11 mouse cellular contexts compared by ENCODE assay signal in the genomic region with DNA sequence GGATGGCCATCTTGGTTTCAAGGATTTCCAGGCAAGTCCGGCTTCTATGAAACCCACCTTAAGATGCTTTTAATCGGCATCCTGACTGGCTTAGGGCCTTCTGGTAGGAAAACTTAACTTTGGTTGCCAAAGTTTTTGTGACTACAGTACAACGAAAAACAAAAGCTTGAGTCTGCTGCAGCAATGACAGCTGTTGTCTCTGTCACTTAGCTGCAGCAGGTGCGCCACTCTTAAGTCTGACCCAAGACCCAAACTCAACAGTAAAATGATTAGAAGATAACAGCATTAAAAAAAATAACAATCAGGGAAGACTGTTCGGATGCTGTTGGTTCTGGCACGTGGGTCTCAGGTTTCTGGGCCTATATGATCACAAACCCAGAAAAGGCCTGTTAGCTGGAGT. TPM values are rescaled to one million over a fixed set of nuclear protein-coding genes. Genes with fewer than 3 reads are reported as not detected.
A peak's percentile ranks its signal among the peaks of the same experiment; 100 is the strongest.
DNase-seq lines count a peak whose midpoint lies in the region; ATAC-seq and TF ChIP-seq lines count a peak whose summit lies in the region.
"Had no signal": no experiment of that assay in that cellular context is flagged by ENCODE, and none has a peak within 500 bp of the region (broad histone marks: within the 10 kb centered on the region; RNA-seq: fewer than 3 reads in every experiment).

No protein-coding gene starts in this region.

- no peak for TF ChIP-seq CTCF in E14TG2a.4 (conservative IDR thresholded peaks at IDR 0.05; ENCODE audit: low read length)

- intact Hi-C loops in heart, postnatal 14 days (cut with DNase I): no loop called here

- peak overlapping the region; percentile 75 for H3K9ac ChIP-seq in heart, embryonic 13.5 days
- H3K9ac ChIP-seq in forebrain, embryonic 15.5 days (replicated peaks): no peak overlapping the region; the same call in 1 of the 2 replicates
- no peak overlapping the region for H3K9ac ChIP-seq in liver, embryonic 15.5 days

- peaks cover 39% of the 10 kb centered on the region for H3K36me3 ChIP-seq in heart, embryonic 13.5 days
- peaks cover 49% of the 10 kb centered on the region for H3K36me3 ChIP-seq in E14TG2a.4 (ENCODE audit: insufficient read depth, low read length)
- H3K36me3 ChIP-seq in forebrain, embryonic 15.5 days: no peaks in the 10 kb centered on the region
- H3K36me3 ChIP-seq in liver, embryonic 15.5 days (replicated peaks): peaks cover 5% of the 10 kb centered on the region; the same call in 1 of the 2 replicates

- peak overlapping the region; percentile 97 for H3K27ac ChIP-seq in heart, embryonic 13.5 days (replicated peaks)
- H3K27ac ChIP-seq in forebrain, embryonic 15.5 days (replicated peaks): peak overlapping the region; percentile 46; the same call in 1 of the 2 replicates
- H3K27ac ChIP-seq in liver, embryonic 15.5 days (replicated peaks): peak overlapping the region; percentile 67

- no peak for DNase-seq in heart, postnatal 14 days
- DNase-seq in layer of hippocampus, postnatal 36 days: no peak
- DNase-seq in adrenal gland, postnatal 25 days: no peak
- DNase-seq in Muller cell, postnatal 12 days (ENCODE audit: inconsistent ontology term): no peak
- DNase-seq: B cell, adult 2 months; cerebellum, adult 2 months; gastrocnemius, postnatal 14 days had no signal

- ATAC-seq in heart, embryonic 13.5 days (ENCODE audit: extremely low read depth, insufficient number of reproducible peaks, low FRiP score, low TSS enrichment): no peak
- no peak for ATAC-seq in forebrain, embryonic 15.5 days (replicated peaks)
- ATAC-seq in liver, embryonic 15.5 days (ENCODE audit: insufficient read depth): no peak

- peaks cover 42% of the 10 kb centered on the region for H3K4me1 ChIP-seq in heart, embryonic 13.5 days
- H3K4me1 ChIP-seq in E14TG2a.4 (replicated peaks; ENCODE audit: low read depth, low read length): peaks cover 51% of the 10 kb centered on the region
- H3K4me1 ChIP-seq in forebrain, embryonic 15.5 days: peaks cover 40% of the 10 kb centered on the region
- peaks cover 47% of the 10 kb centered on the region for H3K4me1 ChIP-seq in liver, embryonic 15.5 days (replicated peaks)

- no peaks in the 10 kb centered on the region for H3K27me3 ChIP-seq in heart, embryonic 13.5 days (replicated peaks)
- no peaks in the 10 kb centered on the region for H3K27me3 ChIP-seq in E14TG2a.4 (ENCODE audit: insufficient read depth, low read length)
- H3K27me3 ChIP-seq in forebrain, embryonic 15.5 days: no peaks in the 10 kb centered on the region
- no peaks in the 10 kb centered on the region; the same call in 1 of the 2 replicates for H3K27me3 ChIP-seq in liver, embryonic 15.5 days

- 61% methylated on average over 6 of the region's 6 CpGs for WGBS in heart, embryonic 13.5 days
- WGBS in forebrain, embryonic 15.5 days: 58% methylated on average over 6 of the region's 6 CpGs
- WGBS in liver, embryonic 15.5 days (ENCODE audit: insufficient replicate concordance): 59% methylated on average over 6 of the region's 6 CpGs

- H3K9me3 ChIP-seq in heart, embryonic 13.5 days: no peaks in the 10 kb centered on the region
- H3K9me3 ChIP-seq in E14TG2a.4 (ENCODE audit: low read length): peaks cover 21% of the 10 kb centered on the region
- H3K9me3 ChIP-seq in forebrain, embryonic 15.5 days: no peaks in the 10 kb centered on the region
- no peaks in the 10 kb centered on the region for H3K9me3 ChIP-seq in liver, embryonic 15.5 days (replicated peaks)

- peak overlapping the region; percentile 81 for H3K4me2 ChIP-seq in heart, embryonic 13.5 days
- H3K4me2 ChIP-seq in forebrain, embryonic 15.5 days (replicated peaks): no peak overlapping the region; the same call in 1 of the 2 replicates
- peak overlapping the region; percentile 96 for H3K4me2 ChIP-seq in liver, embryonic 15.5 days

- peak overlapping the region; percentile 94 for H3K4me3 ChIP-seq in heart, embryonic 13.5 days
- H3K4me3 ChIP-seq in E14TG2a.4 (replicated peaks; ENCODE audit: low read length): peak overlapping the region; percentile 92
- peak overlapping the region; percentile 67; the same call in 1 of the 2 replicates for H3K4me3 ChIP-seq in forebrain, embryonic 15.5 days
- H3K4me3 ChIP-seq in liver, embryonic 15.5 days (replicated peaks): peak overlapping the region; percentile 72; the same call in 1 of the 2 replicates

RNA-seq across cellular contexts. Expression of a gene that starts 1.0 kb away (rescaled TPM):
- polyA plus RNA-seq in heart, embryonic 13.5 days (2015; fragmentation: Nextera tagmentation; extraction: Ambion mirVana): 35.5 and 35.9 TPM in 2 replicates
- 1 to 10 TPM; 1.8 to 2.4 TPM for total RNA-seq in heart, postnatal 14 days (2021)
- polyA plus RNA-seq in forebrain, embryonic 15.5 days (2015; fragmentation: Nextera tagmentation; extraction: Ambion mirVana): 42.4 and 45.2 TPM in 2 replicates
- polyA plus RNA-seq in liver, embryonic 15.5 days (2015; fragmentation: Nextera tagmentation; extraction: Ambion mirVana): 6.3 and 6.6 TPM in 2 replicates
- total RNA-seq in layer of hippocampus, postnatal 36 days (2021): 1 to 10 TPM; 1.2 to 1.3 TPM
- 5.5 and 5.8 TPM in 2 replicates for total RNA-seq in adrenal gland, postnatal 25 days (2021)

RNA-seq across cellular contexts. Expression of a gene that starts 18.9 kb away (rescaled TPM):
- polyA plus RNA-seq in heart, embryonic 13.5 days (2015; fragmentation: Nextera tagmentation; extraction: Ambion mirVana): 4.1 and 5.3 TPM in 2 replicates
- total RNA-seq in heart, postnatal 14 days (2021): 1 to 10 TPM; 1.5 to 1.6 TPM
- polyA plus RNA-seq in forebrain, embryonic 15.5 days (2015; fragmentation: Nextera tagmentation; extraction: Ambion mirVana): 11.2 and 12.1 TPM in 2 replicates
- polyA plus RNA-seq in liver, embryonic 15.5 days (2015; fragmentation: Nextera tagmentation; extraction: Ambion mirVana): 2.0 and 2.5 TPM in 2 replicates
- total RNA-seq in layer of hippocampus, postnatal 36 days (2021): 1 to 10 TPM; 3.4 TPM
- 4.8 and 5.9 TPM in 2 replicates for total RNA-seq in adrenal gland, postnatal 25 days (2021)

RNA-seq across cellular contexts. Expression of a gene that starts 24.1 kb away (rescaled TPM):
- 163 and 172 TPM in 2 replicates for polyA plus RNA-seq in heart, embryonic 13.5 days (2015; fragmentation: Nextera tagmentation; extraction: Ambion mirVana)
- 100 to 1,000 TPM; 119 to 128 TPM for total RNA-seq in heart, postnatal 14 days (2021)
- 144 and 145 TPM in 2 replicates for polyA plus RNA-seq in forebrain, embryonic 15.5 days (2015; fragmentation: Nextera tagmentation; extraction: Ambion mirVana)
- 124 and 140 TPM in 2 replicates for polyA plus RNA-seq in liver, embryonic 15.5 days (2015; fragmentation: Nextera tagmentation; extraction: Ambion mirVana)
- total RNA-seq in layer of hippocampus, postnatal 36 days (2021): 100 to 1,000 TPM; 103 to 108 TPM
- total RNA-seq in adrenal gland, postnatal 25 days (2021): 284 and 313 TPM in 2 replicates

RNA-seq across cellular contexts. Expression of a gene that starts 48.2 kb away (rescaled TPM):
- 0.28 and 0.37 TPM in 2 replicates for polyA plus RNA-seq in heart, embryonic 13.5 days (2015; fragmentation: Nextera tagmentation; extraction: Ambion mirVana)
- 1 to 10 TPM in 1 of 2 experiments, under 1 TPM in 1; 0.10 to 1.3 TPM for total RNA-seq in heart, postnatal 14 days (2021)
- 0.09 and 0.18 TPM in 2 replicates for polyA plus RNA-seq in forebrain, embryonic 15.5 days (2015; fragmentation: Nextera tagmentation; extraction: Ambion mirVana)
- polyA plus RNA-seq in liver, embryonic 15.5 days (2015; fragmentation: Nextera tagmentation; extraction: Ambion mirVana): 2.1 TPM in 2 replicates
- under 1 TPM; 0.25 to 0.50 TPM for total RNA-seq in layer of hippocampus, postnatal 36 days (2021)
- total RNA-seq in adrenal gland, postnatal 25 days (2021): not detected in 2 replicates
- total RNA-seq: gastrocnemius, postnatal 14 days had no signal

Comparison
In these comparisons a context has a peak if more than half of its experiments do, and no peak if none do; other contexts are left out.
1. H3K27ac ChIP-seq: peak in every context shown above with its lines; median percentile 97 in heart, embryonic 13.5 days; 67 in liver, embryonic 15.5 days; 46 in forebrain, embryonic 15.5 days.